Mouse (Mus musculus) kidney, postnatal 36 days (tissue): ENCODE measurements around the gene Gm20390.
"Not testable (repeated sequence)": the region's sequence is repeated elsewhere in the genome, so short reads cannot be mapped to it uniquely, and the experiment has no call there.

Source experiments
- DNase-seq, 2 experiments: peaks; one replicate each; pipeline ENCODE4 v3.0.0; 2021 to 2022; ENCODE audit warnings: mixed read lengths in 2 of 2

Gm20390 gene

GRCm38 (mm10) chr11:93963013-93963412 is 5.1 kb downstream of the Gm20390 start:
- DNase-seq = no peak

GRCm38 (mm10) chr11:93961482-93961881 is 6.6 kb downstream of the Gm20390 start:
- peak; percentile 45 to 49 for DNase-seq

GRCm38 (mm10) chr11:93957746-93958145 is 10.3 kb downstream of the Gm20390 start:
- no peak for DNase-seq

DNA sequence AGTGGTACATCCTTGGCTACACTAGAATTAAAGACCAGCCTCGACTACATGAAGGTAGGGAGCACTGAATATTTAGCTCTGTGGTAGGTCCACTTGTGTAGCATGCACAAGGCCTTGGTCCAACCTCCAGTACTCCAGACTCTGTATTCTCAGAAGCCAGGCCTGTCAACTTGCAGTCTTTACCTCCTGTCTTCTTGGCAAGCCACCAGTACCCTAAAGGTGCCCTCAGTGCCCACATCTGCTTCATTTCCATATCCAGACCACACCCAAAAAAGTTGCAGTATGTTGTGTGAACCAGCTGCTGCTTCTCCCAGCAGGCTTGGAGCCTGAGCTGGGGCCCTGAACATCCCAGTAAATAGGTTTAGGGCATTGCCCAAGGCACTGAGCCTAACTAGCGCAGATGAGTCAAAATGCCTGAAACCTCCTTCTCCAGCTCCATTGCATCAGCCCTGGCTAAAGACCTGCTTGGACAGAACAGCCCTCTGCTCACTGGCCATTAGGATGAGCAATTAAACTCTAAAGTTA is 11.0 kb downstream of the Gm20390 start:
- no peak for DNase-seq

- peak in 1 of 2 experiments; percentile 36 for DNase-seq
Measured at GRCm38 (mm10) chr11:93956159-93956558, 11.9 kb downstream of the Gm20390 start, which contains the start of gene Nme2. Gene Nme2 (minus strand): TSS chr11:93956259.

DNA sequence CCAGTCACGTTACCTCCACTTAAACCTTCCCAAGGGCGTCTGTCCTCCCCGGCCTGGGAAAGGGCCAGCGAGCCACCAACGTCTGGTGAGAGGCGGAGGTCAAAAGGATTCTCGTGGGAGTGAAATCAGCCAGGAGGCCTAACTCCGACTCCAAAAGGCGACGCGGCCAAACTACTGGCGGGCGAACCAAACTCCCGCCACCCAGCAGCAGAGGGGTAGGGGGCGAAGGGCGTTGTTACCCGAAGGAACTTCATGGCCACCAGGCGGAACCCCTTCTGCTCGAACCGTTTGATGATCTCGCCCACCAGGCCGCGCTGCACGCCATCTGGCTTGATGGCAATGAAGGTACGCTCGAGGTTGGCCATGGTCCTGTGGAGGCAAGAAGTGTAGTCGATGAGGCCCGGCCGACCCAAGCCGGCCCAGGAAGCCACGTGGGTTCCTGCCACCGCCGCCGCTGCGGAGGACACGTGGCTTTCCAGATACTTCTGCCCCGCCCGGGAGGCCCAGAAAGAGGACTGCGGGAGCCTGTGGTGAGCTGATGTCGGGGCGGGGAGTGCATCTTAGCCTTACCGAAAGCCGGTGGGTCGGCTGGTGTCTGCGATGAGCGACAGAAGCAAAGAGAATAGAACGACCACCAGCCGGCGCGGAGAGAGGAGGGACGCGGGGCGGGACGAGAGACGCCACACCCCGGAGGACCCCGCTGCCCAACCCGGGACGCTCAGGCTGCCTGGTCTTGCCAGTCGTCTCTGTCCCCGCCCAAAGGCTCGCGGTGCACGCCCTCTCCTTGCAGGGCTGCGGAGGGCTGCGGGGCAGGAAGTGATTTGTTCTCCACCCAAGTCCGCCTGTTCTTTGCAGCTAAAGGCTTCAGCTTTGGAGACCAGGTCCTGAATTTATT is 12.6 kb downstream of the Gm20390 start:
- peak; percentile 96 to 97 for DNase-seq

- no peak for DNase-seq
Measured at GRCm38 (mm10) chr11:93954738-93955255, 13.3 kb downstream of the Gm20390 start.

- DNase-seq = no peak
Measured at GRCm38 (mm10) chr11:93952376-93952775, 15.7 kb downstream of the Gm20390 start.

DNA sequence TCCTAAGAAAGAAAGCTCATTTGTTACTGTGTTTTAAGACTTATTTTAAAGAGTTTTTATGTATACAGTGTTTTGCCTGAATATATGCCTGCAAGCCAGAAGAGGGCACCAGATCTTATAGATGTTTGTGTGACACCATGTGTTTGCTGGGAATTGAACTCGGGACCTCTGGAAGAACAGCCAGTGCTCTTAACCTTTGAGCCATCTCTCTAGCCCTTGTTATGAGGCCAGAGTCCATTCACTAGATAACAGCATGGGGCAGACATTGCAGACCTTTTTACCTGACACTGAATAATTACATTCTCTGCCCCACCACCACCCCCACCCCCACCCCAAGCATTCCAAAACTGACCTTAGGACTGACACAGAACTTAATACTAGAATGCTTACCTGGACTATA is 18.0 kb downstream of the Gm20390 start:
- peak; percentile 59 to 64 for DNase-seq

- DNase-seq = no peak
Measured at GRCm38 (mm10) chr11:93948887-93949567, 19.1 kb downstream of the Gm20390 start.

- DNase-seq = peak in 1 of 2 experiments; percentile 39
Measured at GRCm38 (mm10) chr11:93944986-93945385, 23.1 kb downstream of the Gm20390 start.

DNA sequence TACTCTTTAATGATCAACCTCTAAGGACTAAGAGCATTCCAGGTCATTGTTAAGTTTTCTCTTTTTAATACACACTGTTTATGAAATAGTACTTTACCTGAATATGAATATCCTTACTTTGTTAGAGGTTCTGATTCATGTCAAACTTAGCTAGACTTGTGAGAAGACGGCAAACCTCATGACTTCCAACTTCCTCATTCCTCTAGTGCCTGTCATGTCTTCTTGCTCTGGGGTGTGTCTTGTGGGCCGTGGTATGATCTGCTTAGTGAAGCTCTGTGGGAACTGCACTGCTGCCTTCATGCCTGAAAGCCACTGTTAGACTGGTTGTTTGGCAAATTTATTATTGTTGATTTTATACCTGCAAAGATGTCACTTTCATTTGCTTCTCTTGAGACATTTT is 27.2 kb downstream of the Gm20390 start:
- DNase-seq = no peak

- peak in 1 of 2 experiments; percentile 30 for DNase-seq
Measured at GRCm38 (mm10) chr11:93929106-93929505, 39.0 kb downstream of the Gm20390 start.

DNA sequence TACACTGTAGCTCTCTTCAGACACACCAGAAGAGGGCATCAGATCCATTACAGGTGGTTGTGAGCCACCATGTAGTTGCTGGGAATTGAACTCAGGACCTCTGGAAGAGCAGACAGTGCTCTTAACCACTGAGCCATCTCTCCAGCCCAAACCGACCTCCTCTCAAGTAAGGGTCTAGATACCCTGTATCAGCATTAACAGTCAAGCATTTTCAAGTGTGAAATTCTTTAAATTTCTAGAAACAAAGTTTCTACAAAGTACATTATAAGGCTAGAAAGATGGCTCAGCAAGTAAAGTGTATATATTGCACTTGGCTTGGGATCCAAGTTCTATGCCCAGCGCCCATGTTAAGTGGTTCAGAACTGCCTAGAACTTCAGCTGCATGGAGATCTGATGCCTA is 53.1 kb downstream of the Gm20390 start:
- DNase-seq = not testable (repeated sequence)

DNA sequence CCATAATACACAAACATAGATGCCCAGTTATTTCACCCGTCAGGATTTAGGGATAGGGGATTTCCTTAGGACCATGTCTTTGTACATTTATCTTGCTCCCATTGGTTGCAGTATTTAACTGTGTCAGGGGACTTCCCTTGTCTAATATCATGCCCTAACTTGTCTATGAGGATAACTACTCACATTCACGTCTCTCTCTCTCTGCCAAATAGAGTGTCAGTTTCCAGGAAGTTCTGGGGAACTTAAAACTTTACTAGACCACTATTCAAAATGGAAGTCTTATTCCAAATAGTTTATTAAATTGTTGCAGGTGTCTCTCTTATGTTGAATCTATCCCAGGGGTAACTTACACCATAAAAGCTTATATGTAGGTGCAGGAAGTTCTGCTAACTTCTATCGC is 56.5 kb downstream of the Gm20390 start:
- DNase-seq = no peak

DNA sequence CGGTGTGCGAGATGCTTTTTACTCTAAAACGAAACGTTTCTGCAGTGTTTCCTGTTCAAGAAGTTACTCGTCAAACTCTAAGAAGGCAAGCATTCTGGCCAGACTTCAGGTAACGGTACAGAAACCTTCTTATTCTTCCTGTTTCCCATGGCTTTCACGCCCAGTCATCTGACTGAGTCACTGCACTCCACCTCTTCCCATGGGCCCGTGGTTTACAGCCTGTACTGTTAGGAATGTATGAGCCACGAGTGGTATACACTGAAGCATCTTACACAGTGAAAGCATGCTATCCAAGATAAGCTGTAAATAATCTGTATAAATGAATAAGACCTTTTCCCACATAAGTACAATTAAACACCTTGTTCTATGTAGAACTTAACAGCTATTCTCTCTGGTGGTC is 59.3 kb downstream of the Gm20390 start:
- no peak for DNase-seq

GRCm38 (mm10) chr11:93907839-93908238 is 60.3 kb downstream of the Gm20390 start:
- DNase-seq = no peak

- no peak for DNase-seq
Measured at GRCm38 (mm10) chr11:93906834-93907233, 61.3 kb downstream of the Gm20390 start.
